Mouse (Mus musculus) testis, adult 2 months (tissue): Measurements from ENCODE around the gene Prr12.

Source experiments
- CTCF ChIP-seq: fragments of 200-500 bp; IDR thresholded peaks from 2 replicates; pipeline ENCODE4 v1.5.1; 2012; ENCODE audit warnings: low read depth, mild to moderate bottlenecking, inconsistent platforms, low read length, moderate library complexity; ENCODE audit not compliant: control insufficient read depth, insufficient read depth, insufficient replicate concordance
- POLR2A ChIP-seq: fragments of 200-500 bp; IDR thresholded peaks from 2 replicates; pipeline ENCODE4 v1.6.1; 2012; ENCODE audit warnings: low read depth, mild to moderate bottlenecking, inconsistent platforms, low read length, moderate library complexity; ENCODE audit not compliant: control insufficient read depth

DNA sequence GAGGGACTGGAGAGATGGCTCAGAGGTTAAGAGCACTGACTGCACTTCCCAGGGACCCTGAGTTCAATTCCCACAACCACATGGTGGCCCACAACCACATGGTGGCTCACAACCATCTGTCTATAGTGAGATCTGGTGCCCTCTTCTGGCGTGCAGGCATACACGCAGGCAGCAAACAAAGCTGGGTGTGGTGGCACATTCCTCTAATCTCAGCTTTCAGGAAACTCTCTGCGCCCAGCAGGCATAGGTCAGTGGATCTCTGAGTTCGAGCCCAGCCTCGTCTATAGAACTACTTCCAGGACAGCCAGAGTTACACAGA is 15.3 kb upstream of the Prr12 start:
- no peak for TF ChIP-seq POLR2A
- TF ChIP-seq CTCF: peak; percentile 59; the same call in 1 of the 2 replicates
